Mouse (Mus musculus) G1E (cell line): ENCODE results near the gene Shld2.

Source experiments
- CTCF ChIP-seq: IDR thresholded peaks from 2 replicates; pipeline ENCODE4 v1.5.1; 2012; ENCODE audit warnings: low read depth, low read length, inconsistent platforms, mixed read lengths
- GATA1 ChIP-seq: IDR thresholded peaks from 2 replicates; pipeline ENCODE4 v1.6.1; 2012; ENCODE audit warnings: borderline replicate concordance, low read length, inconsistent platforms, mixed read lengths

- no peak for TF ChIP-seq GATA1
- TF ChIP-seq CTCF: no peak
Observed at GRCm38 (mm10) chr14:34232866-34233680, 77.2 kb downstream of the Shld2 start.
